Comparison of ENCODE assay signal across 8 mouse cellular contexts in genomic region chr12:70234938-70235484, GRCm38 (mm10). TPM values are rescaled to one million over a fixed set of nuclear protein-coding genes. Genes with fewer than 3 reads are reported as not detected.
A peak's percentile ranks its signal among the peaks of the same experiment; 100 is the strongest.
DNase-seq lines count a peak whose midpoint lies in the region; ATAC-seq and TF ChIP-seq lines count a peak whose summit lies in the region.

No protein-coding gene starts in this region.

- peak; percentile 74 for TF ChIP-seq CTCF in bone marrow, adult 2 months (IDR thresholded peaks at IDR 0.05; ENCODE audit: control insufficient read depth, insufficient read depth, low read length)
- TF ChIP-seq CTCF in lung, embryonic 14.5 days (IDR thresholded peaks at IDR 0.05; ENCODE audit: low read depth): peak; percentile 90

- peak overlapping the region; percentile 71 for H3K4me2 ChIP-seq in embryonic facial prominence, embryonic 13.5 days
- H3K4me2 ChIP-seq in heart, embryonic 11.5 days: peak overlapping the region; percentile 65
- H3K4me2 ChIP-seq in kidney, embryonic 16.5 days (replicated peaks; ENCODE audit: low read depth, low read length): peak overlapping the region; percentile 81
- peak overlapping the region; percentile 70 for H3K4me2 ChIP-seq in lung, embryonic 14.5 days

- ATAC-seq in embryonic facial prominence, embryonic 13.5 days (ENCODE audit: insufficient number of reproducible peaks, insufficient read depth, low FRiP score, low TSS enrichment, low read depth): peak; percentile 63; the same call in 1 of the 2 replicates
- no peak for ATAC-seq in heart, embryonic 11.5 days (replicated peaks; ENCODE audit: insufficient number of reproducible peaks, low FRiP score, low TSS enrichment)
- peak; percentile 84 for ATAC-seq in kidney, embryonic 16.5 days (ENCODE audit: low FRiP score, low TSS enrichment)
- ATAC-seq in lung, embryonic 14.5 days (ENCODE audit: insufficient read depth): peak; percentile 64; the same call in 1 of the 2 replicates
- ATAC-seq in neutrophil, adult 5-6 weeks (ENCODE audit: extremely low read depth, insufficient number of reproducible peaks, low FRiP score, poor library complexity, severe bottlenecking): 0 out of 2 replicates have a peak, but pooled peaks have one; percentile 42

- in situ Hi-C loops in ES-E14 (cut with MboI; ENCODE audit: low sequenced_read_pairs in 2 of 2, unreplicated experiment in 2 of 2): no loop called here

- no peak overlapping the region for H3K9ac ChIP-seq in ES-E14 (ENCODE audit: insufficient read depth, low read depth, low read length, poor library complexity, severe bottlenecking)
- peak overlapping the region; percentile 64 for H3K9ac ChIP-seq in embryonic facial prominence, embryonic 13.5 days
- H3K9ac ChIP-seq in heart, embryonic 11.5 days (ENCODE audit: low read depth, low read length): peak overlapping the region; percentile 62
- peak overlapping the region; percentile 63 for H3K9ac ChIP-seq in kidney, embryonic 16.5 days (replicated peaks; ENCODE audit: low read length)
- H3K9ac ChIP-seq in lung, embryonic 14.5 days: peak overlapping the region; percentile 36

- peak; percentile 47 for DNase-seq in ES-E14 (ENCODE audit: low read depth, low spot score)
- DNase-seq in lung, embryonic 14.5 days: peak; percentile 94
- no peak for DNase-seq in T-cell, adult 2 months (ENCODE audit: low spot score)

- no peak for TF ChIP-seq POLR2A in bone marrow, adult 2 months (IDR thresholded peaks at IDR 0.05; ENCODE audit: borderline replicate concordance, control insufficient read depth, low read depth, low read length)

- H3K4me1 ChIP-seq in ES-E14 (ENCODE audit: control insufficient read depth in 2 of 2, insufficient read depth in 2 of 2, low read length in 2 of 2, poor library complexity in 1 of 2): no peaks in the 10 kb centered on the region
- peaks cover 10% of the 10 kb centered on the region for H3K4me1 ChIP-seq in bone marrow, adult 2 months (ENCODE audit: control insufficient read depth, insufficient read depth, low read length)
- peaks cover 4% of the 10 kb centered on the region for H3K4me1 ChIP-seq in embryonic facial prominence, embryonic 13.5 days
- peaks cover 9% of the 10 kb centered on the region; the same call in 1 of the 2 replicates for H3K4me1 ChIP-seq in heart, embryonic 11.5 days (ENCODE audit: control insufficient read depth, insufficient read depth, low read length)
- peaks cover 9% of the 10 kb centered on the region for H3K4me1 ChIP-seq in kidney, embryonic 16.5 days (ENCODE audit: insufficient read depth, low read length)
- H3K4me1 ChIP-seq in lung, embryonic 14.5 days (ENCODE audit: insufficient read depth): no peaks in the 10 kb centered on the region

- no peak overlapping the region for H3K27ac ChIP-seq in ES-E14 (ENCODE audit: insufficient read depth, low read depth, low read length, poor library complexity, severe bottlenecking)
- H3K27ac ChIP-seq in bone marrow, adult 2 months (ENCODE audit: control insufficient read depth, insufficient read depth, low read depth, low read length, poor library complexity): peak overlapping the region; percentile 26; the same call in 1 of the 2 replicates
- no peak overlapping the region for H3K27ac ChIP-seq in embryonic facial prominence, embryonic 13.5 days
- no peak overlapping the region; the same call in 1 of the 2 replicates for H3K27ac ChIP-seq in heart, embryonic 11.5 days (ENCODE audit: low read depth, low read length)
- peak overlapping the region; percentile 58 for H3K27ac ChIP-seq in kidney, embryonic 16.5 days (ENCODE audit: low read length)
- no peak overlapping the region for H3K27ac ChIP-seq in lung, embryonic 14.5 days (ENCODE audit: low read depth)

- WGBS in bone marrow, adult 2 months: 7% methylated on average over 13 of the region's 13 CpGs
- 3% methylated on average over 13 of the region's 13 CpGs for WGBS in embryonic facial prominence, embryonic 13.5 days
- 16% methylated on average over 13 of the region's 13 CpGs for WGBS in heart, embryonic 11.5 days (ENCODE audit: insufficient replicate concordance)
- WGBS in kidney, embryonic 16.5 days: 7% methylated on average over 13 of the region's 13 CpGs
- WGBS in lung, embryonic 14.5 days: 4% methylated on average over 13 of the region's 13 CpGs

- no peaks in the 10 kb centered on the region for H3K36me3 ChIP-seq in ES-E14 (ENCODE audit: control insufficient read depth, insufficient read depth, low read length, poor library complexity, severe bottlenecking)
- no peaks in the 10 kb centered on the region for H3K36me3 ChIP-seq in embryonic facial prominence, embryonic 13.5 days
- H3K36me3 ChIP-seq in heart, embryonic 11.5 days (ENCODE audit: control insufficient read depth, insufficient read depth, low read length): no peaks in the 10 kb centered on the region
- H3K36me3 ChIP-seq in kidney, embryonic 16.5 days (ENCODE audit: insufficient read depth, low read length): no peaks in the 10 kb centered on the region
- H3K36me3 ChIP-seq in lung, embryonic 14.5 days (ENCODE audit: insufficient read depth): no peaks in the 10 kb centered on the region

- no peaks in the 10 kb centered on the region for H3K27me3 ChIP-seq in embryonic facial prominence, embryonic 13.5 days
- H3K27me3 ChIP-seq in heart, embryonic 11.5 days (ENCODE audit: control insufficient read depth, insufficient read depth, low read length): no peaks in the 10 kb centered on the region
- H3K27me3 ChIP-seq in kidney, embryonic 16.5 days (ENCODE audit: insufficient read depth, low read length): no peaks in the 10 kb centered on the region
- no peaks in the 10 kb centered on the region for H3K27me3 ChIP-seq in lung, embryonic 14.5 days (ENCODE audit: insufficient read depth, low read length)

- H3K9me3 ChIP-seq in ES-E14 (ENCODE audit: control insufficient read depth, insufficient read depth, low read depth, low read length): no peaks in the 10 kb centered on the region
- no peaks in the 10 kb centered on the region for H3K9me3 ChIP-seq in embryonic facial prominence, embryonic 13.5 days
- H3K9me3 ChIP-seq in heart, embryonic 11.5 days (replicated peaks; ENCODE audit: control insufficient read depth, low read length): no peaks in the 10 kb centered on the region
- H3K9me3 ChIP-seq in kidney, embryonic 16.5 days (ENCODE audit: low read length): no peaks in the 10 kb centered on the region
- no peaks in the 10 kb centered on the region for H3K9me3 ChIP-seq in lung, embryonic 14.5 days (ENCODE audit: low read depth, low read length)

- H3K4me3 ChIP-seq in ES-E14 (ENCODE audit: insufficient read depth in 1 of 2, low read depth in 1 of 2, low read length in 2 of 2, poor library complexity in 1 of 2, severe bottlenecking in 1 of 2): peak overlapping the region in 1 of 2 experiments; percentile 31; a peak in 2 of 4 replicates
- H3K4me3 ChIP-seq in bone marrow, adult 2 months (replicated peaks; ENCODE audit: control insufficient read depth, low read depth, low read length): peak overlapping the region; percentile 58
- H3K4me3 ChIP-seq in embryonic facial prominence, embryonic 13.5 days: peak overlapping the region; percentile 41
- peak overlapping the region; percentile 34 for H3K4me3 ChIP-seq in heart, embryonic 11.5 days (ENCODE audit: low read depth, low read length)
- H3K4me3 ChIP-seq in kidney, embryonic 16.5 days (ENCODE audit: low read length): peak overlapping the region; percentile 45
- H3K4me3 ChIP-seq in lung, embryonic 14.5 days (ENCODE audit: low read depth, low read length): peak overlapping the region; percentile 33

TF ChIP-seq in ES-E14, 5 proteins besides CTCF, POLR2A, EP300 and RAD21:
- TF ChIP-seq CHD2 (IDR thresholded peaks at IDR 0.05; ENCODE audit: low read depth, low read length): no peak

RNA-seq across cellular contexts. Expression of gene Pygl, which starts 3.7 kb away (rescaled TPM):
- total RNA-seq in ES-E14 (2012; rRNA removed): 1.4 TPM in 2 replicates
- polyA plus RNA-seq in bone marrow, adult 2 months (2011; ENCODE audit: insufficient read depth, insufficient read length, low replicate concordance, missing spikeins): 54.4 and 101 TPM in 2 replicates
- polyA plus RNA-seq in embryonic facial prominence, embryonic 13.5 days (2015; fragmentation: Nextera tagmentation; extraction: Ambion mirVana): 16.3 and 19.7 TPM in 2 replicates
- polyA plus RNA-seq in heart, embryonic 11.5 days (2014; fragmentation: Nextera tagmentation; extraction: Ambion mirVana): 34.7 and 42.3 TPM in 2 replicates
- polyA plus RNA-seq in kidney, embryonic 16.5 days (2015; fragmentation: Nextera tagmentation; extraction: Ambion mirVana): 47.9 and 49.1 TPM in 2 replicates
- 39.0 and 39.8 TPM in 2 replicates for polyA plus RNA-seq in lung, embryonic 14.5 days (2014; fragmentation: Nextera tagmentation; extraction: Ambion mirVana)
- 645 and 700 TPM in 2 replicates for total RNA-seq in neutrophil, adult 5-6 weeks (2017)

Comparison
In these comparisons a context has a peak if more than half of its experiments do, and no peak if none do; other contexts are left out.
1. H3K27ac ChIP-seq: peak in bone marrow, adult 2 months (single experiment) and kidney, embryonic 16.5 days (single experiment); none in ES-E14 (single experiment), embryonic facial prominence, embryonic 13.5 days (single experiment), heart, embryonic 11.5 days (single experiment) and lung, embryonic 14.5 days (single experiment).
2. Peak in every context shown above with its lines, with median percentiles within 50 percentile points of each other: H3K4me2 ChIP-seq.